Mouse (Mus musculus) ES-E14 (cell line): ENCODE data around the gene Tmem253. TPM values are rescaled to one million over a fixed set of nuclear protein-coding genes. Genes with fewer than 3 reads are reported as not detected.
A peak's percentile ranks its signal among the peaks of the same experiment; 100 is the strongest.

Experiments
- DNase-seq: peaks from one replicate; pipeline ENCODE4 v3.0.0-alpha.2; 2013; ENCODE audit warnings: low read depth, low spot score
- H3K27ac ChIP-seq: 2 replicates; pipeline ENCODE4 v1.5.1; 2012; ENCODE audit warnings: low read depth, mild to moderate bottlenecking, low read length, moderate library complexity, mixed read lengths; ENCODE audit not compliant: poor library complexity, insufficient read depth, severe bottlenecking
- H3K36me3 ChIP-seq: 2 replicates; pipeline ENCODE4 v1.6.1; 2012; ENCODE audit warnings: mild to moderate bottlenecking, low read length, moderate library complexity, mixed read lengths; ENCODE audit not compliant: control insufficient read depth, poor library complexity, insufficient read depth, severe bottlenecking
- H3K4me1 ChIP-seq, 2 experiments: fragments of 150-350 bp in 1 of 2; sonication (generic) in 1 of 2; 2 replicates each; pipeline ENCODE4 v1.6.1; 2012; ENCODE audit warnings: low read length in 2 of 2, mild to moderate bottlenecking in 1 of 2, mixed read lengths in 1 of 2; ENCODE audit not compliant: control insufficient read depth in 2 of 2, insufficient read depth in 2 of 2, poor library complexity in 1 of 2
- H3K4me3 ChIP-seq, 2 experiments: fragments of 150-350 bp in 1 of 2; sonication (generic) in 1 of 2; 2 replicates each; pipeline ENCODE4 v1.5.1; 2012; ENCODE audit warnings: low read length in 2 of 2, low read depth in 1 of 2, mild to moderate bottlenecking in 1 of 2, mixed read lengths in 1 of 2; ENCODE audit not compliant: insufficient read depth in 1 of 2, poor library complexity in 1 of 2, severe bottlenecking in 1 of 2
- H3K9ac ChIP-seq: 2 replicates; pipeline ENCODE4 v1.6.1; 2012; ENCODE audit warnings: low read depth, mild to moderate bottlenecking, low read length, mixed read lengths; ENCODE audit not compliant: poor library complexity, insufficient read depth, severe bottlenecking
- H3K9me3 ChIP-seq: fragments of 150-350 bp; sonication (generic); 2 replicates; pipeline ENCODE4 v1.6.1; 2012; ENCODE audit warnings: low read depth, mild to moderate bottlenecking, low read length; ENCODE audit not compliant: control insufficient read depth, insufficient read depth
- CHD2 ChIP-seq: IDR thresholded peaks from 2 replicates; pipeline ENCODE4 v1.6.1; 2014; ENCODE audit warnings: mild to moderate bottlenecking, low read depth, low read length, inconsistent platforms
- HCFC1 ChIP-seq: IDR thresholded peaks from 2 replicates; pipeline ENCODE4 v1.6.1; 2012; ENCODE audit warnings: low read length, inconsistent platforms, borderline replicate concordance; ENCODE audit not compliant: insufficient read depth
- MAFK ChIP-seq: IDR thresholded peaks from 2 replicates; pipeline ENCODE4 v1.6.1; 2014; ENCODE audit warnings: mild to moderate bottlenecking, low read depth, low read length, inconsistent platforms; ENCODE audit not compliant: insufficient read depth
- ZC3H11A ChIP-seq: IDR thresholded peaks from 2 replicates; pipeline ENCODE4 v1.6.1; 2012; ENCODE audit warnings: low read depth, mild to moderate bottlenecking, inconsistent platforms, low read length, borderline replicate concordance
- ZNF384 ChIP-seq: IDR thresholded peaks from 2 replicates; pipeline ENCODE4 v1.6.1; 2012; ENCODE audit warnings: low read depth, low read length, inconsistent platforms
- in situ Hi-C, 2 experiments: fragments of 600-800 bp; cut with MboI; formaldehyde crosslinking; loops; one replicate each; pipeline ENCODE4 v1.15.1; 2025; ENCODE audit warnings: low sequenced_read_pairs in 2 of 2, inconsistent platforms in 1 of 2; ENCODE audit not compliant: unreplicated experiment in 2 of 2
- total RNA-seq: library from RNA; depleted of rRNA; stranded (reverse); fragments of 300-350 nt; gene quantifications from 2 replicates; pipeline ENCODE4 v1.2.3, GENCODE M21; 2012

Gene Tmem253
- total RNA-seq, 1 experiment = 3.6 TPM

- H3K27ac ChIP-seq = no peak overlapping the region; the same call in 1 of the 2 replicates
- no peak for DNase-seq
Observed at GRCm38 (mm10) chr14:52011683-52012082, 3.8 kb upstream of the Tmem253 start.

GRCm38 (mm10) chr14:52012085-52012484 lies 3.4 kb upstream of the Tmem253 start:
- Histone ChIP-seq H3K9me3 (no peaks in the 10 kb centered on the region), H3K4me1 (peaks cover 12 to 14% of the 10 kb centered on the region in 2 experiments), H3K27ac (no peak overlapping the region), H3K9ac (no peak overlapping the region; the same call in 1 of the 2 replicates), H3K4me3 (no peak overlapping the region), H3K36me3 (peaks cover 19% of the 10 kb centered on the region)
- in situ Hi-C loops = loop anchor here in 1 of 2 experiments (25.0 kb wide), 1 partner anchor 100 kb away; the partner anchor contains the start of genes Ndrg2, Rnase13 and Tppp2
- no peak for DNase-seq
- TF ChIP-seq ZNF384 (no peak), HCFC1 (no peak), ZC3H11A (no peak), MAFK (no peak), CHD2 (no peak)

More at GRCm38 (mm10) chr14:52011683-52012082, 3.8 kb upstream of the Tmem253 start:
- Histone ChIP-seq H3K4me1 (peaks cover 12 to 14% of the 10 kb centered on the region in 2 experiments), H3K36me3 (peaks cover 22% of the 10 kb centered on the region), H3K4me3 (no peak overlapping the region), H3K9me3 (no peaks in the 10 kb centered on the region), H3K9ac (no peak overlapping the region)
- in situ Hi-C loops = loop anchor here in 1 of 2 experiments (25.0 kb wide), 1 partner anchor 99 kb away; the partner anchor contains the start of genes Ndrg2, Rnase13 and Tppp2
- TF ChIP-seq ZC3H11A (no peak), CHD2 (no peak), MAFK (no peak), ZNF384 (no peak), HCFC1 (no peak)

DNA sequence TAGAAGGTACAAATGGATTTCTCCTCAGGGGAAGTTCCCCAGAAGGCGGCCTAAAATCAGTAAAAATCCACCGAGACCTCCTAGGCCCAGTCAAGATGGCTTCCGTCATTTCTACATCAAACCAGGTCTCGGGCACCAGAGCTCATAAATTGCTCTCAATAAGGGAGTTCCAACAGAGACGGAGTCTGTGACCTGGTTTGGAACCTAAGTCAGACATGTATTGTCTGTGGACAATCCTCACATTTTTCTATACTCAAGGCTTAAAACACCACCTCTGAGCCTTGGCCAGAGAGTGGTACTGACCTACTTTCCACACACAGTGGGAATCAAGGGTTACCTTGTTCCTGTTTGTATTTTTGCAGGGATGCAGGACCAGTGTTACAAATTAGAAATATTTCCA lies 2.9 kb upstream of the Tmem253 start:
- TF ChIP-seq MAFK (no peak), CHD2 (no peak), ZC3H11A (no peak), HCFC1 (no peak)
- no peak overlapping the region for H3K4me3 ChIP-seq
- no peak for DNase-seq
- H3K9me3 ChIP-seq = no peaks in the 10 kb centered on the region
- no peak overlapping the region; the same call in 1 of the 2 replicates for H3K27ac ChIP-seq
- peaks cover 11 to 12% of the 10 kb centered on the region in 2 experiments for H3K4me1 ChIP-seq
- in situ Hi-C loops = loop anchor here in 1 of 2 experiments (25.0 kb wide), 1 partner anchor 100 kb away; the partner anchor contains the start of genes Ndrg2, Rnase13 and Tppp2
- no peak overlapping the region; the same call in 1 of the 2 replicates for H3K9ac ChIP-seq
- peaks cover 15% of the 10 kb centered on the region for H3K36me3 ChIP-seq

- TF ChIP-seq ZC3H11A (no peak), HCFC1 (no peak), MAFK (no peak), CHD2 (no peak), ZNF384 (no peak)
- in situ Hi-C loops = loop anchor here in 1 of 2 experiments (25.0 kb wide), 1 partner anchor 101 kb away; the partner anchor contains the start of genes Ndrg2, Rnase13 and Tppp2
- DNase-seq = no peak
- Histone ChIP-seq H3K9ac (peak overlapping the region; percentile 65; the same call in 1 of the 2 replicates), H3K4me3 (peak overlapping the region; percentile 45 to 89), H3K27ac (peak overlapping the region; percentile 98; the same call in 1 of the 2 replicates), H3K36me3 (peaks cover 14% of the 10 kb centered on the region), H3K4me1 (peaks cover 11 to 12% of the 10 kb centered on the region in 2 experiments), H3K9me3 (no peaks in the 10 kb centered on the region)
Observed at GRCm38 (mm10) chr14:52013021-52013610, 2.3 kb upstream of the Tmem253 start.
